Mouse (Mus musculus) bone marrow macrophage, adult 2 months (primary cell): ENCODE data around the gene Tmsb15b1.

ENCODE experiments used
- CTCF ChIP-seq: IDR thresholded peaks from 2 replicates; pipeline ENCODE4 v1.5.1; 2012; ENCODE audit warnings: low read depth, mild to moderate bottlenecking, low read length, moderate library complexity
- POLR2A ChIP-seq: IDR thresholded peaks from 2 replicates; pipeline ENCODE4 v1.6.1; 2012; ENCODE audit warnings: mild to moderate bottlenecking, low read depth, low read length, borderline replicate concordance

- no peak for TF ChIP-seq POLR2A
- TF ChIP-seq CTCF: no peak
These were observed 17.0 kb downstream of the Tmsb15b1 start for GRCm38 (mm10) chrX:136959688-136960087.
